Mouse (Mus musculus): ENCODE results near the gene Cend1. TPM values are rescaled to one million over a fixed set of nuclear protein-coding genes. Genes with fewer than 3 reads are reported as not detected.

Gene Cend1
- total and polyA plus RNA-seq, 2 experiments from 2014 or later = 0.27 to 1.8 TPM

DNA sequence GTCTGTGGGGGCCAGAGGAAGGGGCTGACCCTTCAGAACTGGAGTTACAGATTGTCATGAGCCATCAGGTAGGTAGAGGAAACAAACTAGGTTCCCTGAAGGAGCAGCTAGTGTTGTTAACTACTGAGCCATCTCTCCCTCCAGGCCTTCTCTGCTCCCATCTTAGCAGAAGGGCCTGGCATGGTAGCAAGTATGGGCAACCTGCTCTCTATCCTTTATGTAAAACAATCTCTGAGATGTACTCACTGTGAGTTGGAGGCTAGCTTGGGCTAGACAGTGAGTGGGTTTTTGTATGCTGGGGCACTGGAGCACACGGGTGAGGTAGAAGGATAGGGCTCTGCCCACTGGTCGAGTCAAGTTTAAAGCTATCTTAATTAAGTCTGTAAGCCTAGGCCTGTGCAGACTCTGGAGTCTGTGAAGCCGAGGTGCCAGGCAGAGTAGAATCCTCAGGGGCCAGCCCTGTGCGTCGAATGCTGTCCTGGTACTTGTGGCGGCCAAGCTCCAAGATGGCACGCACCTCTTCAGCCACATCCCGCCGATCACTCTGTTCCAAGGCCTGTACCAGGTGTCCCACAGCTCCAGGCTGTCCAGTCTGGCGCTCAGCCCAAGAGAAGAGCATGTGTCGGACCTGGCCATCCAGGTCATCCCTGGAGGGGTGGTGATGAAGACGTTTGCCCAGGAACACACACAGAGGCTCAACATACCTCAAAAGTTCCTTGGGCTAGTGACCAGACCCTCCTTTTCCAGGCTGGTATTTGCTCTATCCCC, 9.1 kb upstream of the Cend1 start:
- no peak overlapping the region for H3K4me2 ChIP-seq (ENCODE audit: low read depth, low read length)
- H3K9me3 ChIP-seq (replicated peaks; ENCODE audit: control insufficient read depth, low read length) = no peaks in the 10 kb centered on the region
- H3K27me3 ChIP-seq (ENCODE audit: control insufficient read depth, insufficient read depth, low read length) = no peaks in the 10 kb centered on the region
- peaks cover 28% of the 10 kb centered on the region for H3K4me1 ChIP-seq (ENCODE audit: control insufficient read depth, insufficient read depth)
- no peak overlapping the region for H3K9ac ChIP-seq (replicated peaks; ENCODE audit: low read depth, low read length)
- no peaks in the 10 kb centered on the region; the same call in 1 of the 2 replicates for H3K36me3 ChIP-seq (replicated peaks; ENCODE audit: control insufficient read depth, insufficient read depth, low read length)
- no peak for ATAC-seq (ENCODE audit: insufficient read depth, low read depth)
- DNase-seq (ENCODE audit: low spot score) = no peak
- WGBS = 90% methylated on average over 12 of the region's 12 CpGs
- no peak overlapping the region for H3K4me3 ChIP-seq (ENCODE audit: low read depth, low read length)
- H3K27ac ChIP-seq (ENCODE audit: low read depth) = no peak overlapping the region
- TF ChIP-seq EP300 (IDR thresholded peaks at IDR 0.05; ENCODE audit: low read depth) (no peak), CTCF (IDR thresholded peaks at IDR 0.05; ENCODE audit: low read depth) (no peak)

DNA sequence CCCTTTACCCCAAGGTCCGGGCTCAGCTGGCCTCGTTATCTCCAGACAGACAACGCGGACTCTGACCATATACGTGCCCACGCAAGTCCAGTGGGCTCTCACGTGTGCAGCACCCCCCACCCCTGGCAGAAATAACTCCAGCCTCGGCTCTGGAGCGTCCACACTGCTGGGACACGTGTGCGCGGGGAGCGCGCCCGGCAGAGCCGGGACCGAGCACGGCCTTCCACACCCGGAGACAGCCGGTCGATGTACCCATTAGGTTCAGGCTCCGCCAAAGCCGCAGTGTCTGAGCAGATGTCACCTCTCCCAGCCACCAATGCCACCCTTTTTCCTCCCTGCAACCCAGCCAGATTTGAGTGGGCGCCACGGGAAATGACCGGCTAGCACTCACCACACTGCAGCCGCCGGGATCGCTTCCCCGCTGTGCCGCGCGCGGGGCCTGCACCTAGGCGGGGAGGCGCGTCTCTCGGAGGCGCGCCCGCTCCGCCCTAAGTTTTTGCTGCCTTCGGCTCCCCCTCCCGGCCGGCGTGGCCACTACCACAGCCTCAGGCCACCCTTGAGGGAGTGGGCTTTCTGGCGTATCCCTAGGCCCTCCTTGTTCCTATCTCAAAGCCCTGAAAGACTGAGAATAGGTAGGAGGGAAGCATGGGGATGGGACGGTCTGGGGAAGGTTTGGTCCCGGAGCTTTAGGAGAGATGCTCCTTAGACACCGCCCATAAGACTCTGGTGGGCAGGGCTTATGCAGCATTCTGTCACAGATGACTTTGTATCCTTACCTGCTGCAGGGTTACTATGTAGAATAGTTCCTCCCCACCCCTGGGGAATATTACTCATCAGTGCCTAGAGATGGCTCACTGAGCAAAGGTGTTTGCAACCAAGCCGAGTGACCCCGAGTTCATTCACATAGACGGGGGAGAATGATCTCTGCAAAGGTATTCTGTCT, 8.2 kb upstream of the Cend1 start, which contains the start of gene Slc25a22:
TSS of gene Slc25a22 (minus strand) at position 715 of the 943 bp plus-strand sequence.
- Histone ChIP-seq H3K4me1 (ENCODE audit: control insufficient read depth, insufficient read depth) (peaks cover 26% of the 10 kb centered on the region), H3K4me3 (ENCODE audit: low read depth, low read length) (peak within 1 kb of the TSS; percentile 66), H3K27ac (ENCODE audit: low read depth) (peak within 1 kb of the TSS; percentile 5; the same call in 1 of the 2 replicates), H3K27me3 (ENCODE audit: control insufficient read depth, insufficient read depth, low read length) (no peaks in the 10 kb centered on the region), H3K9me3 (replicated peaks; ENCODE audit: control insufficient read depth, low read length) (no peaks in the 10 kb centered on the region), H3K36me3 (replicated peaks; ENCODE audit: control insufficient read depth, insufficient read depth, low read length) (no peaks in the 10 kb centered on the region; the same call in 1 of the 2 replicates), H3K9ac (replicated peaks; ENCODE audit: low read depth, low read length) (peak within 1 kb of the TSS; percentile 64), H3K4me2 (ENCODE audit: low read depth, low read length) (peak within 1 kb of the TSS; percentile 85)
- DNase-seq (ENCODE audit: low spot score) (peak; percentile 74), ATAC-seq (ENCODE audit: insufficient read depth, low read depth) (peak; percentile 80)
- TF ChIP-seq CTCF (IDR thresholded peaks at IDR 0.05; ENCODE audit: low read depth) = peak; percentile 76
- TF ChIP-seq EP300 (IDR thresholded peaks at IDR 0.05; ENCODE audit: low read depth) = 0 out of 2 replicates have a peak, but pooled peaks have one; percentile 55
- WGBS = 6% methylated on average over 50 of the region's 53 CpGs

DNA sequence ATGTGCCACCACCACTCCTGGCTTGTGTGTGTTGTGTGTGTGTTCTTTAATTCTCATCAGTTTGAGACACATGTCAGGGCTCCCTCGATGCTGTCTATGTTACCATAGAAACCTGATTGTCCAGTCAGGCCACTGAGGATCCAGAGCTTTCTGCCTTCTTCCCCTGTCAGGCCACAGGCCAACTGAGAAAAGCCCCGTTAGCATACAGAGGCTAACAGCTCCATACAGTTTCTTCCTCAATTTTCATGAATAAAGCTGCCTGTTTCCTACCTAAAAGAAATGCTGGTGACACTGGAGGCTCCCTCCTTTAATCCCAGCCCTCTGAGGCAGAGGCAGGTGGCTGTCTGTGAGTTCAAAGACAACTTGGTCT, 7.2 kb upstream of the Cend1 start:
- 63% methylated on average over 2 of the region's 2 CpGs for WGBS
- H3K9ac ChIP-seq (replicated peaks; ENCODE audit: low read depth, low read length) = no peak overlapping the region
- peak overlapping the region; percentile 85 for H3K4me2 ChIP-seq (ENCODE audit: low read depth, low read length)
- peaks cover 6% of the 10 kb centered on the region for H3K36me3 ChIP-seq (replicated peaks; ENCODE audit: control insufficient read depth, insufficient read depth, low read length)
- TF ChIP-seq CTCF (IDR thresholded peaks at IDR 0.05; ENCODE audit: low read depth) = no peak
- no peak for TF ChIP-seq EP300 (IDR thresholded peaks at IDR 0.05; ENCODE audit: low read depth)
- no peak for DNase-seq (ENCODE audit: low spot score)
- H3K27ac ChIP-seq (ENCODE audit: low read depth) = no peak overlapping the region
- peak overlapping the region; percentile 66 for H3K4me3 ChIP-seq (ENCODE audit: low read depth, low read length)
- no peaks in the 10 kb centered on the region for H3K27me3 ChIP-seq (ENCODE audit: control insufficient read depth, insufficient read depth, low read length)
- H3K9me3 ChIP-seq (replicated peaks; ENCODE audit: control insufficient read depth, low read length) = no peaks in the 10 kb centered on the region
- no peak for ATAC-seq (ENCODE audit: insufficient read depth, low read depth)
- peaks cover 26% of the 10 kb centered on the region for H3K4me1 ChIP-seq (ENCODE audit: control insufficient read depth, insufficient read depth)

DNA sequence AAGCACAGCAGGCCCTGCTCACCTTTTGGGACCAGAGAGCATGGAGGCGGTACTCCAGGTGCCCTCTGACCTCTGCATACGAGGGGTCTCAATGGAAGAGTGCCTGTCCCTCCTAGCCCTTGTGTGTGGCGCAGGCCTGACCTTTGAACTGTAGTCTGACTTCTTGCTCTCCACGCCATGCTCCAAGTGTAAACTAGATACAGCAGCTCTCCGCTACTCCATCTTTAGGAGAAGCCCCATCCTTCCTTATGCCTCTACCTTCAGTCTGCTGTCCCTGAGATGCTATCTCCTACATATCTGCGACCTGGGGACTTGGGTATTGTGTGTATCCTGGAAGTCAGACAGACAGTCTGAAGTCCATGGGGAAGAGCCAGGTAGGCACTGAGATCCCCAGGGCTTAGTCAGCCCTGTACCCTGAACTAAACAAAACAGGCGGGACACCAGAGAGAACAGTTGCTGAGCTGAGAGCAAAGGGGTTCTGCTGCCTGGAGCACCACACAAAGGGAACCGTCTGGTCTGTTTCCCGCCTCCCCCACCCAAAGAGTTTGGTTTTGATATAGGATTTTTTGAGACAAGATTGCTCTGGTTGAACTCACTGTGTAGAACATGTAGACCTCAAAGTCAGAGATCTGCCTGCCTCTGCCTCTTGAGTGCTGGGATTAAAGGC, 6.7 kb upstream of the Cend1 start:
- DNase-seq (ENCODE audit: low spot score) (no peak), ATAC-seq (ENCODE audit: insufficient read depth, low read depth) (no peak)
- Histone ChIP-seq H3K36me3 (replicated peaks; ENCODE audit: control insufficient read depth, insufficient read depth, low read length) (peaks cover 12% of the 10 kb centered on the region), H3K27ac (ENCODE audit: low read depth) (0 out of 2 replicates have a peak overlapping the region, but pooled peaks have one; percentile 27), H3K4me3 (ENCODE audit: low read depth, low read length) (no peak overlapping the region), H3K4me1 (ENCODE audit: control insufficient read depth, insufficient read depth) (peaks cover 26% of the 10 kb centered on the region), H3K9ac (replicated peaks; ENCODE audit: low read depth, low read length) (no peak overlapping the region), H3K9me3 (replicated peaks; ENCODE audit: control insufficient read depth, low read length) (no peaks in the 10 kb centered on the region), H3K4me2 (ENCODE audit: low read depth, low read length) (peak overlapping the region; percentile 88), H3K27me3 (ENCODE audit: control insufficient read depth, insufficient read depth, low read length) (no peaks in the 10 kb centered on the region)
- TF ChIP-seq CTCF (IDR thresholded peaks at IDR 0.05; ENCODE audit: low read depth) (no peak), EP300 (IDR thresholded peaks at IDR 0.05; ENCODE audit: low read depth) (no peak)
- WGBS = 82% methylated on average over 9 of the region's 9 CpGs
